In the genomic region with DNA sequence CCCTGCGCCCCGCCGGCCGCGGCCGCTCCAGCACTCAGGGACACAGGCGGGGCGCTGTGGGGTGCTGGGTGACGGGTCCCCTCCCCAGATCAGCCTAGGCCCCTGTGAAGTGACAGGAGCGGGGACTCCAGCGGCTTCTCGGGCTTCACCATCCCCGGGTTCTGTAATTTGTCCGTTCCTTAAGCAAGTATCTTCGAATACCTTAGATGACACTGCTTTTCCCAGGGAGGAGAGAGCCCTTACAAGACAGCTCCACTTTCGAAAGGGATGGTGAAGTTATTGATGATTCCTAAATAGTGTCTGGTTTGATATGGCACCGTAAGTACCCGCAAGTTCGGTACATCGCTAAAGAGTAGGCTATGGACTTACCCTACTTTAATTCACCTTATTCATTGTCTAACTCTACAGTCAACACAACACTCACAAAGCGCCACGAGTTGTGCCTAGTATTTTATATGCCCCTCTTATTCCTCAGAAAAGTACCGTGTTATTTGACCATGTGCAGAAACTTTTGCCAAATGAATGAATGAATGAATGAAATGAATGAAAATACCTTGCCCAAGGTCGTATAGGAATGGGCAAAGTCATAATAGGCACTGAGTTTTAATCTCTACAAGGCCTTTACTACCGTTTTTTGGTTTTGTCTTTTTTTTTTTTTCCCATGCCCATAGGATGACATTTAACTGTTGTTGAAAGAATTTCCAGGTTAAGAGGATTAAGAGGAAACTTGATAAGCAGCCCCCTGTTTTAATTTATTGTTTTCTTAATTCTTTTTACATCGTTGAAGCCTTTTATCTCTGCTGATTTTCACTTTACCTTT, we compare ENCODE assay signal across 8 mouse cellular contexts. TPM values are rescaled to one million over a fixed set of nuclear protein-coding genes. Genes with fewer than 3 reads are reported as not detected.
DNase-seq lines count a peak whose midpoint lies in the region; ATAC-seq lines count a peak whose summit lies in the region.

No protein-coding gene starts in this region.

- DNase-seq in lung, postnatal 25 days (ENCODE audit: low spot score) = no peak
- no peak for DNase-seq in hindbrain, embryonic 10.5 days (ENCODE audit: low spot score)
- no peak for DNase-seq in right cerebral cortex, postnatal 14 days
- no peak for DNase-seq in right cerebral cortex, postnatal 36 days (ENCODE audit: low spot score in 2 of 2)
- no peak for DNase-seq in urinary bladder, postnatal 36 days (ENCODE audit: low spot score in 2 of 2)

- H3K9ac ChIP-seq in lung, embryonic 15.5 days = peak overlapping the region; percentile 98
- peak overlapping the region; percentile 95 for H3K9ac ChIP-seq in midbrain, embryonic 12.5 days (replicated peaks)

- H3K27ac ChIP-seq in lung, embryonic 15.5 days = peak overlapping the region; percentile 100
- H3K27ac ChIP-seq in brown adipose tissue, adult 24 weeks (replicated peaks; ENCODE audit: low read depth, low read length) = peak overlapping the region; percentile 81
- H3K27ac ChIP-seq in hindbrain, embryonic 10.5 days = peak overlapping the region; percentile 97
- H3K27ac ChIP-seq in midbrain, embryonic 12.5 days (replicated peaks) = peak overlapping the region; percentile 99

- H3K4me3 ChIP-seq in lung, embryonic 15.5 days = peak overlapping the region; percentile 86
- peak overlapping the region; percentile 89 for H3K4me3 ChIP-seq in brown adipose tissue, adult 24 weeks (ENCODE audit: insufficient read depth, low read depth, low read length)
- H3K4me3 ChIP-seq in hindbrain, embryonic 10.5 days = peak overlapping the region; percentile 80
- peak overlapping the region; percentile 76 for H3K4me3 ChIP-seq in midbrain, embryonic 12.5 days

- 0 out of 2 replicates have a peak, but pooled peaks have one; percentile 9 for ATAC-seq in lung, embryonic 15.5 days (ENCODE audit: borderline replicate concordance, extremely low read depth, low FRiP score, low TSS enrichment)
- peak; percentile 1; the same call in 1 of the 2 replicates for ATAC-seq in midbrain, embryonic 12.5 days (ENCODE audit: low FRiP score, low read depth)

- 3% methylated on average over 26 of the region's 26 CpGs for WGBS in lung, embryonic 15.5 days
- WGBS in hindbrain, embryonic 10.5 days = 5% methylated on average over 26 of the region's 26 CpGs
- 4% methylated on average over 26 of the region's 26 CpGs for WGBS in midbrain, embryonic 12.5 days

- 0 out of 2 replicates have a peak, but pooled peaks cover 4% of the 10 kb centered on the region for H3K36me3 ChIP-seq in lung, embryonic 15.5 days
- H3K36me3 ChIP-seq in hindbrain, embryonic 10.5 days = peaks cover 11% of the 10 kb centered on the region
- H3K36me3 ChIP-seq in midbrain, embryonic 12.5 days = peaks cover 5% of the 10 kb centered on the region; the same call in 1 of the 2 replicates

- no peaks in the 10 kb centered on the region for H3K27me3 ChIP-seq in lung, embryonic 15.5 days
- H3K27me3 ChIP-seq in hindbrain, embryonic 10.5 days (ENCODE audit: insufficient read depth, poor library complexity, severe bottlenecking) = no peaks in the 10 kb centered on the region
- no peaks in the 10 kb centered on the region for H3K27me3 ChIP-seq in midbrain, embryonic 12.5 days

- H3K9me3 ChIP-seq in lung, embryonic 15.5 days = no peaks in the 10 kb centered on the region
- H3K9me3 ChIP-seq in hindbrain, embryonic 10.5 days = no peaks in the 10 kb centered on the region
- no peaks in the 10 kb centered on the region for H3K9me3 ChIP-seq in midbrain, embryonic 12.5 days

- H3K4me1 ChIP-seq in lung, embryonic 15.5 days = peaks cover 15% of the 10 kb centered on the region
- no peaks in the 10 kb centered on the region for H3K4me1 ChIP-seq in brown adipose tissue, adult 24 weeks (ENCODE audit: control insufficient read depth, insufficient read depth, insufficient read length, low read length)
- H3K4me1 ChIP-seq in hindbrain, embryonic 10.5 days (replicated peaks) = peaks cover 33% of the 10 kb centered on the region
- peaks cover 22% of the 10 kb centered on the region for H3K4me1 ChIP-seq in midbrain, embryonic 12.5 days

- peak overlapping the region; percentile 88 for H3K4me2 ChIP-seq in lung, embryonic 15.5 days
- H3K4me2 ChIP-seq in midbrain, embryonic 12.5 days (replicated peaks) = peak overlapping the region; percentile 82

RNA-seq across cellular contexts. Expression of a gene that starts 0.8 kb away (rescaled TPM):
- polyA plus RNA-seq in lung, embryonic 15.5 days (2015; fragmentation: Nextera tagmentation; extraction: Ambion mirVana) = 10.3 and 10.8 TPM in 2 replicates
- polyA plus RNA-seq in brown adipose tissue, adult 24 weeks (2012; ENCODE audit: insufficient read depth, insufficient read length, missing spikeins) = 14.1 and 14.4 TPM in 2 replicates
- 6.6 and 7.0 TPM in 2 replicates for polyA plus RNA-seq in hindbrain, embryonic 10.5 days (2016; fragmentation: Nextera tagmentation; extraction: Ambion mirVana)
- polyA plus RNA-seq in midbrain, embryonic 12.5 days (2016; fragmentation: Nextera tagmentation; extraction: Ambion mirVana) = 11.3 and 12.1 TPM in 2 replicates

RNA-seq across cellular contexts. Expression of a gene that starts 4.0 kb away (rescaled TPM):
- 2,195 and 2,315 TPM in 2 replicates for polyA plus RNA-seq in lung, embryonic 15.5 days (2015; fragmentation: Nextera tagmentation; extraction: Ambion mirVana)
- polyA plus RNA-seq in brown adipose tissue, adult 24 weeks (2012; ENCODE audit: insufficient read depth, insufficient read length, missing spikeins) = 131 and 134 TPM in 2 replicates
- polyA plus RNA-seq in hindbrain, embryonic 10.5 days (2016; fragmentation: Nextera tagmentation; extraction: Ambion mirVana) = 3,095 and 3,165 TPM in 2 replicates
- polyA plus RNA-seq in midbrain, embryonic 12.5 days (2016; fragmentation: Nextera tagmentation; extraction: Ambion mirVana) = 2,469 and 2,593 TPM in 2 replicates

RNA-seq across cellular contexts. Expression of a gene that starts 50.0 kb away (rescaled TPM):
- 104 and 110 TPM in 2 replicates for polyA plus RNA-seq in lung, embryonic 15.5 days (2015; fragmentation: Nextera tagmentation; extraction: Ambion mirVana)
- polyA plus RNA-seq in brown adipose tissue, adult 24 weeks (2012; ENCODE audit: insufficient read depth, insufficient read length, missing spikeins) = 52.1 and 57.9 TPM in 2 replicates
- polyA plus RNA-seq in hindbrain, embryonic 10.5 days (2016; fragmentation: Nextera tagmentation; extraction: Ambion mirVana) = 82.8 and 83.3 TPM in 2 replicates
- polyA plus RNA-seq in midbrain, embryonic 12.5 days (2016; fragmentation: Nextera tagmentation; extraction: Ambion mirVana) = 94.8 and 103 TPM in 2 replicates

Comparison
In these comparisons a context has a peak if more than half of its experiments do, and no peak if none do; other contexts are left out.
1. RNA of a gene that starts 4.0 kb away (polyA plus RNA-seq): 3,095 to 3,165 TPM in hindbrain, embryonic 10.5 days, 2,469 to 2,593 TPM in midbrain, embryonic 12.5 days and 2,195 to 2,315 TPM in lung, embryonic 15.5 days; 131 to 134 TPM in brown adipose tissue, adult 24 weeks; every median in the first group is over 10 times any median in the second.
2. Peak in every context shown above with its lines, with median percentiles within 50 percentile points of each other: H3K27ac ChIP-seq and H3K4me3 ChIP-seq.